Mouse (Mus musculus) liver, embryonic 15.5 days (tissue): Measurements from ENCODE around the gene Stx8. TPM values are rescaled to one million over a fixed set of nuclear protein-coding genes. Genes with fewer than 3 reads are reported as not detected.

Experiments
- ATAC-seq: fragments of 200-750 bp; cut with Nextera tagmentation; 2 replicates; pipeline ENCODE4 v1.8.0; 2017; ENCODE audit warnings: moderate number of reproducible peaks, mild to moderate bottlenecking, moderate library complexity; ENCODE audit not compliant: insufficient read depth
- H3K27ac ChIP-seq: fragments of 300-500 bp; sonication (generic); replicated peaks from 2 replicates; pipeline ENCODE4 v1.5.1; 2015; ENCODE audit warnings: mild to moderate bottlenecking, inconsistent platforms
- H3K27me3 ChIP-seq: fragments of 300-500 bp; sonication (generic); 2 replicates; pipeline ENCODE4 v1.6.1; 2015; ENCODE audit warnings: mild to moderate bottlenecking, inconsistent platforms
- H3K36me3 ChIP-seq: fragments of 300-500 bp; sonication (generic); replicated peaks from 2 replicates; pipeline ENCODE4 v1.6.1; 2015; ENCODE audit warnings: moderate library complexity, mild to moderate bottlenecking, inconsistent platforms
- H3K4me1 ChIP-seq: fragments of 300-500 bp; sonication (generic); replicated peaks from 2 replicates; pipeline ENCODE4 v1.6.1; 2015; ENCODE audit warnings: inconsistent platforms
- H3K4me2 ChIP-seq: fragments of 300-500 bp; sonication (generic); 2 replicates; pipeline ENCODE4 v1.6.1; 2015; ENCODE audit warnings: moderate library complexity, mild to moderate bottlenecking, inconsistent platforms
- H3K4me3 ChIP-seq: fragments of 300-500 bp; sonication (generic); replicated peaks from 2 replicates; pipeline ENCODE4 v1.5.1; 2015; ENCODE audit warnings: mild to moderate bottlenecking, inconsistent platforms
- H3K9ac ChIP-seq: fragments of 300-500 bp; sonication (generic); 2 replicates; pipeline ENCODE4 v1.6.1; 2015; ENCODE audit warnings: moderate library complexity, mild to moderate bottlenecking, inconsistent platforms
- H3K9me3 ChIP-seq: fragments of 300-500 bp; sonication (generic); replicated peaks from 2 replicates; pipeline ENCODE4 v1.6.1; 2016; ENCODE audit warnings: inconsistent platforms
- WGBS: fragments of 180-500 bp; shearing (Covaris S2); methylation state at CpG from one replicate; pipeline ENCODE4 v1.1.7; 2015; ENCODE audit warnings: mixed read lengths; ENCODE audit not compliant: insufficient replicate concordance; 5-methylcytosine and 5-hydroxymethylcytosine counted together
- polyA plus RNA-seq: library from polyadenylated mRNA; unstranded; fragments of >200 nt; fragmentation: Nextera tagmentation; extraction: Ambion mirVana; gene quantifications from 2 replicates; pipeline ENCODE4 v1.2.1, GENCODE M21; 2015

Gene Stx8
- polyA plus RNA-seq, 1 experiment from 2014 or later, result 20.0 TPM

DNA sequence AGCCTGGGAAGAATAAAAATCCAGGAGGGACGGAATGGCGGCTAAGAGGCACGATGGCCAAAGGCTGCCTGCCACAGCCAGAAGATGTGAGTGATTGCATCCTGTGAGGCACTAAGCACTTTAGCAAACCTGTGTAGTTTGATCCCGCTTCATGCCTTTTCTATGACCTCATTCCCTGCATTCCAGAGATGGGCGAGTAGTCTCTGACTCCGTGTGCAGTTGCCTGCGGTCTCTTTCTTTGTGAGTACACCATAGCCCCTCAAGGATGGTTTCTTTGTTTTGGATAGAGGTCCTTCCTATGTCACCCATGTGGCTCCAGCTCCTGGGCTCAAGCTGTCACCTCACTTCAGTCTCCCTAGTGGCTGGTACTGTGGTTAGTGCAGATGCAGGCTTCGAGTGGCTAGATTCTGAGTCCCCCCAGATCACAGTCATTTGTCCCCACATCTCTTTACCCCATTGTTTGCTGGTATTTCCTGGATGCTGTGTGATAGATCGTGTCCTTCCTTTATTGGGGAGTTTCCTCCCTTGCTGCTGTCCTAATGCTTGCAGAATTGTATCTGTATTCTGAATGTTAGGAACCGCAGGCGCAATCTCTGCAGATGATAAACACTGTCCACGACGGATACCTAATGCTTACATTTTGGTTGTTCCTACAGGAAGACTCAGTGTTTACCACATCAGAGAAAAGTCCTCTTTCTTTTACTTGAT, 124.0 kb downstream of the Stx8 start:
- H3K4me1 ChIP-seq, result no peaks in the 10 kb centered on the region
- H3K36me3 ChIP-seq, result no peaks in the 10 kb centered on the region
- H3K4me3 ChIP-seq, result no peak overlapping the region
- ATAC-seq, result no peak
- H3K9ac ChIP-seq, result no peak overlapping the region
- H3K27ac ChIP-seq, result no peak overlapping the region
- WGBS, result 34% methylated on average over 13 of the region's 13 CpGs
- no peaks in the 10 kb centered on the region for H3K27me3 ChIP-seq
- no peaks in the 10 kb centered on the region for H3K9me3 ChIP-seq
- no peak overlapping the region for H3K4me2 ChIP-seq

- 45% methylated on average over 3 of the region's 3 CpGs for WGBS
- no peak overlapping the region for H3K4me3 ChIP-seq
- no peak overlapping the region for H3K4me2 ChIP-seq
- H3K27ac ChIP-seq, result no peak overlapping the region
- no peaks in the 10 kb centered on the region for H3K4me1 ChIP-seq
- H3K9ac ChIP-seq, result no peak overlapping the region
- H3K9me3 ChIP-seq, result no peaks in the 10 kb centered on the region
- ATAC-seq, result no peak
- no peaks in the 10 kb centered on the region for H3K27me3 ChIP-seq
- H3K36me3 ChIP-seq, result no peaks in the 10 kb centered on the region
Observed at GRCm38 (mm10) chr11:68091975-68092759, 126.2 kb downstream of the Stx8 start.

- H3K36me3 ChIP-seq, result no peaks in the 10 kb centered on the region
- H3K9ac ChIP-seq, result no peak overlapping the region
- no peaks in the 10 kb centered on the region for H3K9me3 ChIP-seq
- ATAC-seq, result no peak
- H3K27ac ChIP-seq, result no peak overlapping the region
- H3K4me3 ChIP-seq, result no peak overlapping the region
- H3K4me2 ChIP-seq, result no peak overlapping the region
- 77% methylated on average over 1 of the region's 1 CpGs for WGBS
- no peaks in the 10 kb centered on the region for H3K27me3 ChIP-seq
- no peaks in the 10 kb centered on the region for H3K4me1 ChIP-seq
Observed at GRCm38 (mm10) chr11:68101598-68101997, 135.6 kb downstream of the Stx8 start.

GRCm38 (mm10) chr11:68103480-68103879, 137.5 kb downstream of the Stx8 start:
- no peak for ATAC-seq
- Histone ChIP-seq H3K4me2 (no peak overlapping the region), H3K9ac (no peak overlapping the region), H3K27ac (no peak overlapping the region), H3K4me3 (no peak overlapping the region), H3K36me3 (no peaks in the 10 kb centered on the region), H3K27me3 (no peaks in the 10 kb centered on the region), H3K4me1 (no peaks in the 10 kb centered on the region), H3K9me3 (no peaks in the 10 kb centered on the region)
- WGBS, result 65% methylated on average over 4 of the region's 4 CpGs

- H3K36me3 ChIP-seq, result no peaks in the 10 kb centered on the region
- no peak overlapping the region for H3K4me3 ChIP-seq
- H3K4me2 ChIP-seq, result no peak overlapping the region
- no peaks in the 10 kb centered on the region for H3K9me3 ChIP-seq
- no peak for ATAC-seq
- no peaks in the 10 kb centered on the region for H3K4me1 ChIP-seq
- H3K9ac ChIP-seq, result no peak overlapping the region
- 27% methylated on average over 3 of the region's 3 CpGs for WGBS
- H3K27ac ChIP-seq, result no peak overlapping the region
- H3K27me3 ChIP-seq, result no peaks in the 10 kb centered on the region
Observed at GRCm38 (mm10) chr11:68106053-68106452, 140.1 kb downstream of the Stx8 start.

DNA sequence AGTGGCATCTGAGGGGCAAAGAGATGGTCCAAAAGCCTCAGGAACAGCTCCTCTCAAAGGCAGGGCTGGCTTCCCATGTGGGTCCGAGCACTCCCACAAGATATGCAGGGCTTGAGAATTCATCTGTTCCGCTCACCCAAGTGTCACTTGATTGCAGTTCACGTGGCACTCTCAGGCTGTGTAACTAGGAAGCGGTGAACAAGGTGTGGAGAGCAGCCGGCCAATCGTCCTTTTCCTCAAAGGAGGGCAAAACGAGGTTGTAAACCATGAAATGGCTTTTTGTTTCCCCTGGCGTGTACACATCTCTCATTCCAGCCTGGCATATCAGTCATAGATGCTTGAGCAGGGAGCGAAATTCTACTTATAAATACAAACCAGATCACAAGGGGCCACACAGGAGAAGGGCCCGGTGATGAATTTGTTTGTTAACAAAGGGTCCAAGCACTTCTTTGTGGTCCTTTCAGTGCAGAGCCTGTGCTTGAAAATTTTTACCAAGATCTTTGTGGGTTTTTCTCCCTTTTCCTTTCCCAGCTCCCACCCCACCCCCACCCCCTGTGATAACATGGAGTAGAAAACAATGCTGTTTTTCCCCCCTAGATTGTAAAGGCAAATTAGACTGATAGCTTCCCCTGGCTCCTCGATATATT, 147.6 kb downstream of the Stx8 start:
- no peak for ATAC-seq

GRCm38 (mm10) chr11:68114202-68114601, 148.2 kb downstream of the Stx8 start:
- H3K27ac ChIP-seq, result no peak overlapping the region
- H3K4me1 ChIP-seq, result no peaks in the 10 kb centered on the region
- no peaks in the 10 kb centered on the region for H3K27me3 ChIP-seq
- H3K4me3 ChIP-seq, result no peak overlapping the region
- H3K4me2 ChIP-seq, result no peak overlapping the region
- H3K36me3 ChIP-seq, result no peaks in the 10 kb centered on the region
- no peak for ATAC-seq
- no peaks in the 10 kb centered on the region for H3K9me3 ChIP-seq
- WGBS, result 58% methylated on average over 6 of the region's 6 CpGs
- H3K9ac ChIP-seq, result no peak overlapping the region

More for the DNA sequence above, 147.6 kb downstream of the Stx8 start:
- Histone ChIP-seq H3K9me3 (no peaks in the 10 kb centered on the region), H3K9ac (no peak overlapping the region), H3K4me2 (no peak overlapping the region), H3K36me3 (no peaks in the 10 kb centered on the region), H3K4me1 (no peaks in the 10 kb centered on the region), H3K27me3 (no peaks in the 10 kb centered on the region), H3K4me3 (no peak overlapping the region), H3K27ac (no peak overlapping the region)
- 52% methylated on average over 11 of the region's 11 CpGs for WGBS

DNA sequence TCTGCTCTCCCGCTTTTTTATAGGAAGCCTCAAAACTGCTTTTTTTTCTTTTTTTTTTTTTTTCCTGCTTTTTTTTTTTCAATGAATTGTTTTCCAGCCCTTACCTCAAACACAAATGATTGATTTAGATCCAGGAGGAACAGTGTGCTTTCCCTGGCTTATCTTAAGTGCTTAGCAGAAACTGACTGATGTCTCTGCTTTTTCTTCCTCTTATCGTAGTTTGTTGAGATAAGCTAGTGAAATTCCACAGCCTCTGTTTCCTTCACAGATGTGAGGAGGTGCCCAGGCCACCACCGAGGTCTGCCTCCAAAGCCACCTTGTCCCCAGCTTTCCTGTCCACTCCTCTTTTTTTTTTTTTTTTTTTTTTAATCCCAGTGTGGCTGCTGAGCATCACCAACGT, 150.2 kb downstream of the Stx8 start:
- H3K4me1 ChIP-seq, result no peaks in the 10 kb centered on the region
- no peak overlapping the region for H3K27ac ChIP-seq
- no peak overlapping the region for H3K9ac ChIP-seq
- no peak overlapping the region for H3K4me3 ChIP-seq
- no peak overlapping the region for H3K4me2 ChIP-seq
- no peaks in the 10 kb centered on the region for H3K9me3 ChIP-seq
- ATAC-seq, result no peak
- WGBS, result 32% methylated on average over 4 of the region's 4 CpGs
- H3K36me3 ChIP-seq, result no peaks in the 10 kb centered on the region
- H3K27me3 ChIP-seq, result no peaks in the 10 kb centered on the region

DNA sequence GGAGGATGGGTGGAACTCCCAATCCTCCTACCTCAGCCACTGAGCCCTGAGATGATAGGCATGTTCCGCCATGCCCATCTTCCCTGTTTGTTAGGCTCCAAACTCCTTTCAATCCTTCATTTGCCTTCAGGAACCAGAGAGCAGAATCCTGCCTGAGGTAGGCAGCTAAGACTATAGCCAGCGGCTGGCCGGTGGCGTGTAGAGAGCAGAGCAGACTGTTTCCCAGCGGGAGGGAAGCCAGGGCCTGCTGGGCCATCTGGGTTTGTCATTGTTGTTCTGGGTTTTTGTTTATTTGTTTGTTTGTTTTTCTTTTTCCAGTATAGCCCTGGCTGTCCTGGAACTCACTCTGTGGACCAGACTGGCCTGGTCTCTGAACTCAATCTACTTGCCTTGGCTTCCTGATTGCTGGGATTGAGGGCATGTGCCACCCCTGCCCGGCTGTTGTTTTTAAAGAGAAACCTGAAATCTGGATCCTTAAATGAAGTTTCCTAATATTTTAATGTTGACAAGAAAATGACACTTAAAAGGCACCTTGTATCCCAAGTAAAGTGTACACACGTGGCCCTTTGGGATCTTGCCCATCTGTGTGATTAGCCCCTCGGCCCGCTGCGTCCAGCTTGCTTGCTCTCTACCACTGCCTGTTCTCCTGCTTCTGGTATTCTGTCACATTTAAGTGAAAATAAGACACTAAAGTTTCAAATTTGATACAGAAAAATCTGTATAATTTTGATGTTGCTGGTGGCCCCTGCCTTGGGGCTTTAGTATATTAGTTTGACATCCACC, 152.1 kb downstream of the Stx8 start:
- Histone ChIP-seq H3K4me1 (no peaks in the 10 kb centered on the region), H3K9me3 (no peaks in the 10 kb centered on the region), H3K4me3 (no peak overlapping the region), H3K27me3 (no peaks in the 10 kb centered on the region), H3K9ac (no peak overlapping the region), H3K36me3 (no peaks in the 10 kb centered on the region), H3K4me2 (no peak overlapping the region), H3K27ac (no peak overlapping the region)
- ATAC-seq, result no peak
- 81% methylated on average over 10 of the region's 10 CpGs for WGBS

- Histone ChIP-seq H3K4me2 (no peak overlapping the region), H3K4me3 (no peak overlapping the region), H3K27ac (no peak overlapping the region), H3K4me1 (no peaks in the 10 kb centered on the region), H3K9me3 (no peaks in the 10 kb centered on the region), H3K9ac (no peak overlapping the region), H3K27me3 (no peaks in the 10 kb centered on the region), H3K36me3 (no peaks in the 10 kb centered on the region)
- no peak for ATAC-seq
- 73% methylated on average over 4 of the region's 4 CpGs for WGBS
Observed at GRCm38 (mm10) chr11:68118679-68119078, 152.7 kb downstream of the Stx8 start.

- Histone ChIP-seq H3K4me1 (no peaks in the 10 kb centered on the region), H3K4me2 (no peak overlapping the region), H3K9me3 (no peaks in the 10 kb centered on the region), H3K27ac (no peak overlapping the region), H3K36me3 (no peaks in the 10 kb centered on the region), H3K9ac (no peak overlapping the region), H3K4me3 (no peak overlapping the region), H3K27me3 (no peaks in the 10 kb centered on the region)
- 48% methylated on average over 13 of the region's 13 CpGs for WGBS
- ATAC-seq, result no peak
Observed at GRCm38 (mm10) chr11:68119136-68119535, 153.1 kb downstream of the Stx8 start.
